Mouse (Mus musculus): Measurements from ENCODE around the gene Gm773.
"Not testable (repeated sequence)": the region's sequence is repeated elsewhere in the genome, so short reads cannot be mapped to it uniquely, and the experiment has no call there.

Gm773 gene

DNA sequence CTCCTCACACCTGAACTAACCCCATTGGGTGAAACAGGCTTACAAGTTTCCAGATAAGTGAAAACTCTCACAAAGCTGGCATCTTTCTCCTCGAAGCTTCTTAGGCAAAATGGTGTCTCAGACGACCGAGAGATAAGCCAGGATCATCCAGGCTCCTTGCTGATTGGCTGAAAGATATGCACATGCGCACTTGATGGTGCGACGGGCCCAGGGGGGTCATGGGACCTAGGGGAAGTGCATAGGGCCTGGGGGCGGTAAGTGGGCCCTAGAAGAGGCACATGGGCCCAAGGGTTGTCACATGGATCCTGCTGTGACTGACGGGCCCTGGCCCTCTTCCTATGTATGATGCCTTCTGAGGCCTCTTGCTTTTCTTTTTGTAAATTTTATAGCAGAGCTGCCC is at the start of gene Gm773:
Gm773 (minus strand) TSS at position 111 of the 400 bp plus-strand sequence.
- DNase-seq: no peak

DNA sequence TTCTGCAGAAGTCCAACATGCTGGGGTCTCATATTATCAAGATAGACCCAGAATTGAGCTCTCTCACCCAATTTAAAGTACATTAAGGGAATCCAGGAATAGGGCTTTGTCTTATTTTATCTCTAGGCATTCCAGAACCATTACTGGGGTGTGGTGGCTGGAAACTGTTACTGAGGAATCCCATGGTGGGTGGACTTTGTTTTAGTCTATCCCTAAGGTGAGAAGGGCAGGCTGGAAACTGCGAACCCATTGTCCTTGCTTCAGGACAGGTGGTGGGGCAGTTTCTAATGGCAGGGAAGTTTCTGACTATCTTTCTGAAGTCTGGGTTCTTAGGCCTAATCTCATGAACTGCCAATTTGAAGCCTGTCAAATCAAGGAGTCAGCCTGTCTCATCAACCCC is 26.2 kb downstream of the Gm773 start:
- not testable (repeated sequence) for DNase-seq

DNA sequence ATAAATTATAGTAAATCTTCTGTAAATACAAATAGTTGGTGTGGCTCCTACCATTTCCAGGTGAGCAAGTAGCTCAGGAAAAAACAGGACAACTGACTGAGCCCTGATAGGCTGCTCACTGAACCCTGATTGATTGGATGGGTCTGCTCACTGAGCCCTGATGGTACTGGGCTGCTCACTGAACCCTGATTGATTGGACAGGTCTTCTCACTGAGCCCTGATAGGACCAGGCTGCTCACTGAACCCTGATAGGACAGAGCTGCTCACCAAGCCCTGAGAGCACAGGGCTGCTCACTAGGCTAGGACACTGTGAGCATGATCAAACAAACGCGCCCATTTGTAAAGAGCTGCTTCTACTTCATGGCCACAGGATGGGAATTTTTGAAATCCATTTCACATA is 61.3 kb downstream of the Gm773 start:
- DNase-seq: no peak
